Mouse (Mus musculus) monocyte, adult 5-6 weeks (primary cell): ENCODE measurements around the gene Baz1b. TPM values are rescaled to one million over a fixed set of nuclear protein-coding genes. Genes with fewer than 3 reads are reported as not detected.
"Not testable (repeated sequence)": the region's sequence is repeated elsewhere in the genome, so short reads cannot be mapped to it uniquely, and the experiment has no call there.

Experiments
- ATAC-seq: fragments of 153-309, 156-312 bp; replicated peaks from 2 replicates; pipeline ENCODE4 v1.8.0; 2017; ENCODE audit warnings: mild to moderate bottlenecking; ENCODE audit not compliant: low TSS enrichment, insufficient number of reproducible peaks, severe bottlenecking, poor library complexity, low FRiP score
- total RNA-seq: library from RNA; stranded (forward); fragments of 200-1000, 200-491, 200-594 nt; gene quantifications from 3 replicates; pipeline ENCODE4 v1.2.3, GENCODE M21; 2017

The Baz1b gene
- total RNA-seq, 1 experiment from 2014 or later = 112 TPM

- ATAC-seq = no peak
Measured at GRCm38 (mm10) chr5:135220941-135221340, 33.9 kb downstream of the Baz1b start.

- no peak for ATAC-seq
Measured at GRCm38 (mm10) chr5:135222066-135222465, 35.0 kb downstream of the Baz1b start.

- no peak for ATAC-seq
Measured at GRCm38 (mm10) chr5:135224169-135224568, 37.1 kb downstream of the Baz1b start.

GRCm38 (mm10) chr5:135225879-135226278, 38.8 kb downstream of the Baz1b start:
- not testable (repeated sequence) for ATAC-seq

- no peak for ATAC-seq
Measured at GRCm38 (mm10) chr5:135230186-135230585, 43.1 kb downstream of the Baz1b start.

GRCm38 (mm10) chr5:135233166-135233920, 46.3 kb downstream of the Baz1b start:
- no peak for ATAC-seq

GRCm38 (mm10) chr5:135236571-135236970, 49.5 kb downstream of the Baz1b start:
- ATAC-seq = no peak

- no peak for ATAC-seq
Measured at GRCm38 (mm10) chr5:135238832-135239231, 51.8 kb downstream of the Baz1b start.

GRCm38 (mm10) chr5:135241474-135241873, 54.4 kb downstream of the Baz1b start:
- no peak for ATAC-seq

GRCm38 (mm10) chr5:135242136-135242535, 55.1 kb downstream of the Baz1b start:
- ATAC-seq = no peak

- no peak for ATAC-seq
Measured at GRCm38 (mm10) chr5:135242608-135243007, 55.5 kb downstream of the Baz1b start.

- no peak for ATAC-seq
Measured at GRCm38 (mm10) chr5:135243166-135243565, 56.1 kb downstream of the Baz1b start.

GRCm38 (mm10) chr5:135246531-135246930, 59.5 kb downstream of the Baz1b start:
- no peak for ATAC-seq

GRCm38 (mm10) chr5:135247337-135247736, 60.3 kb downstream of the Baz1b start:
- ATAC-seq = no peak

GRCm38 (mm10) chr5:135248956-135249676, 62.1 kb downstream of the Baz1b start:
- ATAC-seq = no peak

GRCm38 (mm10) chr5:135250186-135251078, 63.4 kb downstream of the Baz1b start:
- ATAC-seq = no peak

- ATAC-seq = peak; percentile 55; the same call in 1 of the 2 replicates
Measured at GRCm38 (mm10) chr5:135251079-135251454, 64.0 kb downstream of the Baz1b start, which contains the start of gene Fzd9. TSS of gene Fzd9 (minus strand) at chr5:135251230.

- no peak for ATAC-seq
Measured at GRCm38 (mm10) chr5:135253741-135254401, 66.8 kb downstream of the Baz1b start.

- ATAC-seq = no peak
Measured at GRCm38 (mm10) chr5:135256166-135256565, 69.1 kb downstream of the Baz1b start.
